Mouse (Mus musculus): Measurements from ENCODE around the gene 4933424G06Rik. TPM values are rescaled to one million over a fixed set of nuclear protein-coding genes. Genes with fewer than 3 reads are reported as not detected.

The 4933424G06Rik gene
- polyA plus RNA-seq, 1 experiment from 2014 or later = 1.1 TPM

- no peak overlapping the region for H3K9ac ChIP-seq
- H3K4me3 ChIP-seq = no peak overlapping the region
- no peak for ATAC-seq (replicated peaks)
- no peaks in the 10 kb centered on the region for H3K4me1 ChIP-seq
- H3K9me3 ChIP-seq = no peaks in the 10 kb centered on the region
- H3K27ac ChIP-seq = no peak overlapping the region
- H3K27me3 ChIP-seq (replicated peaks) = no peaks in the 10 kb centered on the region
- no peaks in the 10 kb centered on the region for H3K36me3 ChIP-seq (replicated peaks)
- no peak overlapping the region for H3K4me2 ChIP-seq
- WGBS = 87% methylated on average over 9 of the region's 9 CpGs
These were observed 50.5 kb downstream of the 4933424G06Rik start for GRCm38 (mm10) chr1:36760401-36760800.

- ATAC-seq (replicated peaks) = no peak
- Histone ChIP-seq H3K4me2 (no peak overlapping the region), H3K9me3 (no peaks in the 10 kb centered on the region), H3K4me3 (no peak overlapping the region), H3K4me1 (no peaks in the 10 kb centered on the region), H3K27me3 (replicated peaks) (no peaks in the 10 kb centered on the region), H3K36me3 (replicated peaks) (no peaks in the 10 kb centered on the region), H3K9ac (no peak overlapping the region), H3K27ac (no peak overlapping the region)
- 88% methylated on average over 8 of the region's 8 CpGs for WGBS
These were observed 51.1 kb downstream of the 4933424G06Rik start for GRCm38 (mm10) chr1:36761061-36761460.

DNA sequence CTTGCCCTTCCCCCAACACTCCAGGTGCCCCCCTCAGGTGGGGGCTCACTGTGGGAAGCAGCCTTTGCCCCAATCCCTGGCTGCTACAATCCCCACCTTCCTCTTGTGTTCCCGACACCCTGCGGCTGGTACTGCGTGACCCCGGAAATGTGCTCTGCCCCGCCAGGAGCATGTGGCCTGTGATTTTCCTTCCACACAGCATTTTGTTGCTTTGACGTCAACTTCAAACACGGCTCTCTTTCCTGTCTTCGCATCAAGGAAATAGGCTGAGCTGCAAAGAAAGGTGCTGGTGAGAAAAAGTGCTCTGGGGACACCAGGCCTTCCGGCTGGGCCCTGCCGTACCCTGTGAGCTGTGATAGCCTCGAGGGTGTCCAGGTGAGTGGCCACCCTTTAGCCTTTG lies 51.6 kb downstream of the 4933424G06Rik start, which contains the start of gene Zap70:
TSS of gene Zap70 (plus strand) at position 231 of the 400 bp plus-strand sequence.
- no peaks in the 10 kb centered on the region for H3K27me3 ChIP-seq (replicated peaks)
- WGBS = 86% methylated on average over 11 of the region's 11 CpGs
- H3K9me3 ChIP-seq = no peaks in the 10 kb centered on the region
- H3K4me3 ChIP-seq = no peak within 1 kb of the TSS
- H3K9ac ChIP-seq = no peak within 1 kb of the TSS
- ATAC-seq (replicated peaks) = no peak
- no peak within 1 kb of the TSS for H3K27ac ChIP-seq
- no peaks in the 10 kb centered on the region for H3K4me1 ChIP-seq
- no peak within 1 kb of the TSS for H3K4me2 ChIP-seq
- H3K36me3 ChIP-seq (replicated peaks) = no peaks in the 10 kb centered on the region

DNA sequence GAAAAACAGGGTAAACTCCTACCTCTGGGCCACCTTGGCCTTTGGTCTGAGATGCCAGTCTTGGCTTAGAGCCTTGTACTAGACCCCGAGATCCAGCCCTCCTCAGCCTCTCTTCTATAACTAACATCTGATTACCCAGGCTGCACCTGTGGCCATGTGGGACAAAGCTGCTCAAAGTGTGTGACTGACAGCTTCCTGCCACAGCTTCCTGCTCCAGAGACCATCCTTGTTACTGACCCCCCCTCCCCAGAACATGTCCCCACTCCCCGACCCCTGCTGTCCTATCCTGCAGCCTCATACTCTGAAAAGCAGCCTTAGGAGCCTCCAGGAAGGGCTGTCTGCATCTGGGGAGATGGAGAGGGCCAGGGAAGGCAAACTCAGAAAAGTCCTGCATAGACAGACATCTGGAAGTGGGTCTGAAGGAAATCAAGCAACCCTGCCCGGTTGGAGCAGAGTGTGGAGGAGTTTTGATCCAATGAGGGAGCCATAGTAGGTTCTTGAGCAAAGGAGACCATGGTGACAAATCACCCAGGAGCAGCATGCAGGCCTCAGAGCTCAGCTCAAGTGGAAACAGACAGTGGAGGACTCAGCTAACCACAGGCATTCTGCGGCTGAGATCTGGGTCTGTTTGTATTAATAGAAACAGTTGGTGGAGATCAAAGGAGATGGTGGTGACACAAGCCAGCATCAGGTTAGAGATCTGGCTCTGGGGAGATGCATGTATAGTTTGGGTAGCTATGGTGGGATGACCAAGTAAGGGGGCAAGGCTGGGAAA lies 56.7 kb downstream of the 4933424G06Rik start:
- WGBS = 67% methylated on average over 4 of the region's 4 CpGs
- 0 out of 2 replicates have a peak, but pooled peaks cover 5% of the 10 kb centered on the region for H3K27me3 ChIP-seq (replicated peaks)
- no peak overlapping the region for H3K4me2 ChIP-seq
- no peak overlapping the region for H3K4me3 ChIP-seq
- no peak overlapping the region for H3K27ac ChIP-seq
- H3K9me3 ChIP-seq = no peaks in the 10 kb centered on the region
- no peak for ATAC-seq (replicated peaks)
- no peaks in the 10 kb centered on the region for H3K36me3 ChIP-seq (replicated peaks)
- no peak overlapping the region for H3K9ac ChIP-seq
- H3K4me1 ChIP-seq = no peaks in the 10 kb centered on the region

DNA sequence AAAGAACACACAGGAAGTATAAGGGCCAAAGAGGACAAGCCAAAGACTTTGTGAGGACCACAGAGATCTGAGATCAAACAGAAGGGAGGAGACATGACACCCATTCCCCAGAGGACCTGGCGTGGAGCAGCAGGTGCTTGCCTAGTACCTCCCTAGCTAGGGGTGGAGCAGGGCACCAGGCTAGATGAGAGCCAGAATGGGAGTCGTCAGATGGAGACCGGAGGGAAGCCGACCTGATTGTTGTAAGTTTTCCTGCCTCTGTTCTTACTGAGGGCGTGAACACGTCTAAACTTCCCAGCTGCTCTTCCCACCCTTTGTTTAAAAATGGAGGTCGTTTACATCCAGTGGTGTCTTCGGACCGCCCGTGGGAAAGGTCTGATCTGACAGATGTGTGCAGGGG lies 57.4 kb downstream of the 4933424G06Rik start:
- no peak overlapping the region for H3K4me2 ChIP-seq
- H3K4me1 ChIP-seq = no peaks in the 10 kb centered on the region
- H3K27me3 ChIP-seq (replicated peaks) = 0 out of 2 replicates have a peak, but pooled peaks cover 5% of the 10 kb centered on the region
- H3K4me3 ChIP-seq = no peak overlapping the region
- H3K36me3 ChIP-seq (replicated peaks) = no peaks in the 10 kb centered on the region
- no peak for ATAC-seq (replicated peaks)
- WGBS = 61% methylated on average over 10 of the region's 10 CpGs
- no peaks in the 10 kb centered on the region for H3K9me3 ChIP-seq
- no peak overlapping the region for H3K9ac ChIP-seq
- H3K27ac ChIP-seq = no peak overlapping the region

DNA sequence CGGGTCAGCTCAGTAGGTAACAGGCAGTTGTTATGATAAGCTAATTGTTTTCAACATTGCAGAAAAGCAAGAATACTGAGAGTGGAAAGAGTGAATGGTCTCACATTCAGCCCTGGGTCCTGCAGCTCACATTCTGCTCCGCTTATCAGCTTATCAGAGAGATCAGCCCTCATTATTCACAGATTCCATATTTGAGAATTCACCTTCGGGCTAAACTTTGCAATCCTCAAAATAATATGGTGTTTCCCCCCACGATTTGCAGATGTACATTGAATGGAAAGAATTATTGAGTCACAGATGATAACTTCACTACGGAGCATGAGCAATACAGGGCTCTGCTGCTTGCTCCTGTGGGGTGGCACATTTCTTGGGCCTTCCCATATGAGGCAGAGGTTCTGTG lies 58.8 kb downstream of the 4933424G06Rik start:
- 80% methylated on average over 5 of the region's 5 CpGs for WGBS
- Histone ChIP-seq H3K9ac (no peak overlapping the region), H3K9me3 (no peaks in the 10 kb centered on the region), H3K4me3 (no peak overlapping the region), H3K4me2 (no peak overlapping the region), H3K4me1 (no peaks in the 10 kb centered on the region), H3K27ac (no peak overlapping the region), H3K27me3 (replicated peaks) (0 out of 2 replicates have a peak, but pooled peaks cover 5% of the 10 kb centered on the region), H3K36me3 (replicated peaks) (no peaks in the 10 kb centered on the region)
- ATAC-seq (replicated peaks) = no peak

GRCm38 (mm10) chr1:36769951-36770350 lies 60.0 kb downstream of the 4933424G06Rik start:
- 0 out of 2 replicates have a peak, but pooled peaks cover 5% of the 10 kb centered on the region for H3K27me3 ChIP-seq (replicated peaks)
- no peak overlapping the region for H3K4me2 ChIP-seq
- H3K9ac ChIP-seq = no peak overlapping the region
- no peaks in the 10 kb centered on the region for H3K4me1 ChIP-seq
- no peaks in the 10 kb centered on the region for H3K36me3 ChIP-seq (replicated peaks)
- H3K27ac ChIP-seq = no peak overlapping the region
- ATAC-seq (replicated peaks) = no peak
- H3K9me3 ChIP-seq = no peaks in the 10 kb centered on the region
- WGBS = 91% methylated on average over 1 of the region's 1 CpGs
- no peak overlapping the region for H3K4me3 ChIP-seq

- Histone ChIP-seq H3K9ac (no peak overlapping the region), H3K9me3 (no peaks in the 10 kb centered on the region), H3K27me3 (replicated peaks) (0 out of 2 replicates have a peak, but pooled peaks cover 5% of the 10 kb centered on the region), H3K36me3 (replicated peaks) (no peaks in the 10 kb centered on the region), H3K4me2 (peak overlapping the region; percentile 39), H3K4me1 (no peaks in the 10 kb centered on the region), H3K4me3 (peak overlapping the region; percentile 16), H3K27ac (no peak overlapping the region)
- WGBS = 16% methylated on average over 27 of the region's 27 CpGs
- no peak for ATAC-seq (replicated peaks)
These were observed 61.0 kb downstream of the 4933424G06Rik start for GRCm38 (mm10) chr1:36770998-36771397.

- Histone ChIP-seq H3K27me3 (replicated peaks) (0 out of 2 replicates have a peak, but pooled peaks cover 5% of the 10 kb centered on the region), H3K4me3 (no peak overlapping the region), H3K9me3 (no peaks in the 10 kb centered on the region), H3K9ac (no peak overlapping the region), H3K36me3 (replicated peaks) (no peaks in the 10 kb centered on the region), H3K27ac (no peak overlapping the region), H3K4me1 (no peaks in the 10 kb centered on the region), H3K4me2 (no peak overlapping the region)
- 91% methylated on average over 9 of the region's 9 CpGs for WGBS
- ATAC-seq (replicated peaks) = no peak
These were observed 62.4 kb downstream of the 4933424G06Rik start for GRCm38 (mm10) chr1:36772198-36772934.

DNA sequence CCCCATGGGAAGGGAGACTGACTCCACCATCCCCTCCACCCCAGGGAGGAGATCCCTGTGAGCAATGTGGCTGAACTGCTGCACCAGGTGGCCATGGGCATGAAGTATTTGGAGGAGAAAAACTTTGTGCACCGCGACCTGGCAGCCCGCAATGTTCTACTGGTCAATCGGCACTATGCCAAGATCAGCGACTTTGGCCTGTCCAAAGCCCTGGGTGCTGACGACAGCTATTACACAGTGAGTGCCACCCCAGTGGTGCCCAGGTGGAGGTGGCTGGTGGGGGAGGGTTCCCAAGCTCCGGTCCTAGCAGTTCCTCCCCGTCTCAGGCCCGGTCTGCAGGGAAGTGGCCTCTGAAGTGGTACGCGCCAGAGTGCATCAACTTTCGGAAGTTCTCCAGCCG lies 70.8 kb downstream of the 4933424G06Rik start:
- H3K9me3 ChIP-seq = no peaks in the 10 kb centered on the region
- H3K27ac ChIP-seq = no peak overlapping the region
- no peak overlapping the region for H3K4me2 ChIP-seq
- no peaks in the 10 kb centered on the region for H3K27me3 ChIP-seq (replicated peaks)
- no peak overlapping the region for H3K9ac ChIP-seq
- H3K36me3 ChIP-seq (replicated peaks) = no peaks in the 10 kb centered on the region
- WGBS = 94% methylated on average over 13 of the region's 13 CpGs
- H3K4me1 ChIP-seq = peaks cover 10% of the 10 kb centered on the region
- no peak for ATAC-seq (replicated peaks)
- H3K4me3 ChIP-seq = no peak overlapping the region

GRCm38 (mm10) chr1:36782476-36782875 lies 72.5 kb downstream of the 4933424G06Rik start:
- ATAC-seq (replicated peaks) = no peak
- H3K27me3 ChIP-seq (replicated peaks) = no peaks in the 10 kb centered on the region
- no peak overlapping the region for H3K27ac ChIP-seq
- no peaks in the 10 kb centered on the region for H3K9me3 ChIP-seq
- 83% methylated on average over 11 of the region's 11 CpGs for WGBS
- H3K4me3 ChIP-seq = no peak overlapping the region
- H3K36me3 ChIP-seq (replicated peaks) = no peaks in the 10 kb centered on the region
- no peak overlapping the region for H3K9ac ChIP-seq
- H3K4me1 ChIP-seq = peaks cover 13% of the 10 kb centered on the region
- no peak overlapping the region for H3K4me2 ChIP-seq

DNA sequence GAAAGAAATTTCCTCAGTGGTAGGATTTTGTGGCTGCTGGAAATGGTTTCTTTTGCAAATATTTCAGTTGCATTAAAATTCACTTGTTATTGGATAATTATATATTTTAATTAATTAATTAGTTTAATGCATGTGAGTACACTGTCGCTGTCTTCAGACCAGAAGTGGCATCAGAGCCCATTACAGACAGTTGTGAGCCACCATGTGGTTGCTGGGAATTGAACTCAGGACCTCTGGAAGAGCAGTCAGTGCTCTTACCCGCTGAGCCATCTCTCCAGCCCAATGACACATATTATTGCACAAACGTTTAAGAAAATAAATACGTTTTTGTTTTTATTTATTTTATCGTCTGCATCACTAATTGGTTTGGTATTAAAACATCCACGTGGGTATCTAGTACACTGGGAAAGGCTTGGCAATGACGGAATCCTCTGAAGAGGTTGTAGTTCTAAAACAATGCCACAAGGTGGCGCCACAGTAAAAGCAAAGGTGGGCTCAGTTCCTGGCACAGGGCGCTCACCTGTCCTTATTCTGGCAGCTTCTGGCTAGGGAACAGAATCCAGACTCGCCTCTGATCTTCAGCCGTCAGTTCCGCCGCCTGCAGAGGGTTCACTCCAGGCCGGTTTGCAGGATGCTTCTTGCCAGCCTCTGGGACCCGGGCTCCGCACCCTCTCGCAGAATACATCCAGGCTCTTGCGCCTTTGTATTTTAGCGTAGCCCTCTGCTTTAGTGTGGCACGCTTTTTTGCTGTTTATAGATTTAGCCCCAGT lies 74.6 kb downstream of the 4933424G06Rik start:
- peak; percentile 89 for ATAC-seq (replicated peaks)
- WGBS = 4% methylated on average over 20 of the region's 20 CpGs

More for the DNA sequence above, 74.6 kb downstream of the 4933424G06Rik start:
- H3K9me3 ChIP-seq = no peaks in the 10 kb centered on the region
- peak overlapping the region; percentile 93 for H3K4me2 ChIP-seq
- peak overlapping the region; percentile 50 for H3K4me3 ChIP-seq
- H3K4me1 ChIP-seq = peaks cover 13% of the 10 kb centered on the region
- no peaks in the 10 kb centered on the region for H3K36me3 ChIP-seq (replicated peaks)
- H3K9ac ChIP-seq = peak overlapping the region; percentile 71
- peak overlapping the region; percentile 89 for H3K27ac ChIP-seq
- H3K27me3 ChIP-seq (replicated peaks) = no peaks in the 10 kb centered on the region

All from midbrain, embryonic 15.5 days (tissue).